Mouse (Mus musculus) adrenal gland, postnatal 10 days (tissue): Measurements from ENCODE around the gene Ppp2r5d. TPM values are rescaled to one million over a fixed set of nuclear protein-coding genes. Genes with fewer than 3 reads are reported as not detected.

Experiments used
- DNase-seq: peaks from one replicate; pipeline ENCODE4 v3.0.0; 2021; ENCODE audit warnings: mixed read lengths
- total RNA-seq, 2 experiments: library from RNA; stranded (reverse); gene quantifications; 2 replicates each; pipeline ENCODE4 v1.2.3; 2021

Gene Ppp2r5d
- total RNA-seq, 2 experiments from 2014 or later: 43.7 to 49.7 TPM

- peak; percentile 98 for DNase-seq
Measured at GRCm38 (mm10) chr17:46680760-46681373, 24.0 kb downstream of the Ppp2r5d start, which contains the start of gene Klhdc3. Gene Klhdc3 (minus strand): TSS chr17:46680914.

- peak; percentile 68 for DNase-seq
Measured at GRCm38 (mm10) chr17:46679843-46680759, 24.8 kb downstream of the Ppp2r5d start.

- no peak for DNase-seq
Measured at GRCm38 (mm10) chr17:46678911-46679310, 26.0 kb downstream of the Ppp2r5d start.

GRCm38 (mm10) chr17:46678416-46678815 is 26.5 kb downstream of the Ppp2r5d start, which contains the start of gene Mea1:
Gene Mea1 (plus strand): TSS chr17:46678793.
- no peak for DNase-seq

GRCm38 (mm10) chr17:46674530-46675283 is 30.2 kb downstream of the Ppp2r5d start:
- no peak for DNase-seq

GRCm38 (mm10) chr17:46673850-46674529 is 30.9 kb downstream of the Ppp2r5d start, which contains the start of gene Rrp36:
Gene Rrp36 (minus strand): TSS chr17:46674352.
- peak; percentile 94 for DNase-seq

- no peak for DNase-seq
Measured at GRCm38 (mm10) chr17:46669911-46670310, 35.0 kb downstream of the Ppp2r5d start.

- peak; percentile 64 for DNase-seq
Measured at GRCm38 (mm10) chr17:46667712-46668111, 37.2 kb downstream of the Ppp2r5d start.

- DNase-seq: no peak
Measured at GRCm38 (mm10) chr17:46662730-46663129, 42.2 kb downstream of the Ppp2r5d start.

GRCm38 (mm10) chr17:46661981-46662380 is 42.9 kb downstream of the Ppp2r5d start:
- no peak for DNase-seq

GRCm38 (mm10) chr17:46661351-46661750 is 43.6 kb downstream of the Ppp2r5d start:
- DNase-seq: no peak

- no peak for DNase-seq
Measured at GRCm38 (mm10) chr17:46656054-46656453, 48.9 kb downstream of the Ppp2r5d start.

- no peak for DNase-seq
Measured at GRCm38 (mm10) chr17:46651755-46652547, 53.0 kb downstream of the Ppp2r5d start.

GRCm38 (mm10) chr17:46651292-46651691 is 53.6 kb downstream of the Ppp2r5d start:
- no peak for DNase-seq

GRCm38 (mm10) chr17:46650232-46651031 is 54.5 kb downstream of the Ppp2r5d start, which contains the start of gene Cul7:
Gene Cul7 (plus strand): TSS chr17:46650337.
- DNase-seq: peak; percentile 95

- DNase-seq: peak; percentile 43
Measured at GRCm38 (mm10) chr17:46649811-46650210, 55.1 kb downstream of the Ppp2r5d start.

- no peak for DNase-seq
Measured at GRCm38 (mm10) chr17:46648436-46648835, 56.5 kb downstream of the Ppp2r5d start.

GRCm38 (mm10) chr17:46647279-46647678 is 57.6 kb downstream of the Ppp2r5d start:
- DNase-seq: no peak

GRCm38 (mm10) chr17:46646322-46646662 is 58.6 kb downstream of the Ppp2r5d start:
- no peak for DNase-seq
